Mouse (Mus musculus): Measurements from ENCODE around the gene Polr2e. TPM values are rescaled to one million over a fixed set of nuclear protein-coding genes. Genes with fewer than 3 reads are reported as not detected.

Polr2e gene
- polyA plus RNA-seq, 2 experiments, result 247 to 350 TPM

DNA sequence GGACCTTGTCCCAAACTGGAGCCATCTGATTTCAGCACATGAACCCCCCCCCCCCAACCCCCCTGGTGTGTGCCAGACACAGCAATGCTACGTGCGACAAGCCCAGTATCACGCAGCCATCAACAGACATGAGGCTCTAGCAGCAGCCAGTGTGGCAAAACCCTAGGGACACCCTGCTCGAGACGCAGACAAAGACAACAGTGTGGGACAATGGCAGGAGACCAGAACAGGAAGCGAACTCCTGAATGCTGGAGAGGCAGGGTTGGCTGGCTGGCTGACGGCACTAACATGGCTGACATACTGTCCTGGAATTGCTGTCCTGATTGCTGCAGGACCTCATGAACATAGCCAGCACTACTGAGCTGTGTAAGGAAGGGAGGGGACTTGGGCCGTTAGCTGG is 4.4 kb downstream of the Polr2e start:
- WGBS, result 81% methylated on average over 8 of the region's 8 CpGs
- Histone ChIP-seq H3K27ac (replicated peaks; ENCODE audit: low read depth, low read length) (no peak overlapping the region), H3K4me3 (replicated peaks; ENCODE audit: low read length) (no peak overlapping the region), H3K4me1 (ENCODE audit: control insufficient read depth, insufficient read depth, low read length) (peaks cover 10% of the 10 kb centered on the region), H3K9me3 (ENCODE audit: control insufficient read depth, low read length) (no peaks in the 10 kb centered on the region), H3K27me3 (ENCODE audit: control insufficient read depth, insufficient read depth, low read length) (no peaks in the 10 kb centered on the region), H3K36me3 (ENCODE audit: control insufficient read depth, insufficient read depth, low read length) (peaks cover 41% of the 10 kb centered on the region), H3K4me2 (replicated peaks; ENCODE audit: low read depth, low read length, severe bottlenecking) (no peak overlapping the region), H3K9ac (ENCODE audit: low read depth, low read length, severe bottlenecking) (no peak overlapping the region)
- DNase-seq (ENCODE audit: low spot score) (no peak), ATAC-seq (ENCODE audit: low FRiP score, low read depth) (no peak)
- no peak for TF ChIP-seq POLR2A (IDR thresholded peaks at IDR 0.05; ENCODE audit: borderline replicate concordance, extremely low read depth, insufficient read depth, insufficient read length)

DNA sequence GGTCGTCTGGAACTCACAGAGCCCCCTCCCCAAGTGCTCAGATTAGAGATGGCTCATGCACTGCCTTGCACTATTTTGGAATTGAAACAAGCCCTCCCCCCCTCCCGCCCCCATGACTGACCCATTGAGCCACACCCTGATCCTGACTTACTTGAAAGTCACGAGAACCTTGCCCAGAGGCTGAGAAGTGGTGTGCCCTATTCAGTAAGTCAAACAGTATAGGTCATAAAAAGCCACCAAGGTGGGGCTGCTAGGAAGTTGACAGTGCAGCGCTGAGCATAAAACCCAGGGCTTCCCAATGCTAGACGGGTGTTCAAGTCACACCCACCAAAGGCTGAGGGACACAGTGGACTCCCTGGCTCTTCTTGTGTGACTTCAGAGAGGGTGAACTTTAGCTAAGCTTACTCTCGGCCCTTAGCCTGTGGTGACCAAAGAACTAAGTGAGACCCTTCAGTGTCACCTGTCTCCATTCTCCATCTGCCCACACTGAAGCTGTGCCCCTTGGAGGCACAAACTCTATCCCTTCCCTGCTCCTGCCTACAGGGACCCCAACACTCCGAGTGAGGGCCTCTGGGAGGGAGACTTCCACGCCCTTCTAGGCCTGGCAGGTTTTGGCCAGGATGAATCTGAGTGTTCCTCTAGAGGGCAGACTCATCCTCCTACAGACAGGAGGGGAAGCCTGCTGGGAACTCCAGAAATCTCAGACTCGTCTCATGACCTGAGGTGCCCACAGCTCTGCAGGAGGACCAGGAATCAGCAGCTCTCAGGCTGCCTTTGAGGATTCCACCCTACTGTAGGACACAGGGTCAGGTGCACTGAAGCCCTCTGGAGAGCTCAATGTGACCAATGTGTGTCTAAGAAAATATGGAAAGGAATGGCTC is 5.8 kb downstream of the Polr2e start:
- H3K9ac ChIP-seq (ENCODE audit: low read depth, low read length, severe bottlenecking), result no peak overlapping the region
- no peak for DNase-seq (ENCODE audit: low spot score)
- TF ChIP-seq POLR2A (IDR thresholded peaks at IDR 0.05; ENCODE audit: borderline replicate concordance, extremely low read depth, insufficient read depth, insufficient read length), result no peak
- H3K4me2 ChIP-seq (replicated peaks; ENCODE audit: low read depth, low read length, severe bottlenecking), result no peak overlapping the region
- no peak overlapping the region for H3K4me3 ChIP-seq (replicated peaks; ENCODE audit: low read length)
- H3K27ac ChIP-seq (replicated peaks; ENCODE audit: low read depth, low read length), result no peak overlapping the region
- 34% methylated on average over 9 of the region's 9 CpGs for WGBS
- ATAC-seq (ENCODE audit: low FRiP score, low read depth), result peak; percentile 37; the same call in 1 of the 2 replicates
- no peaks in the 10 kb centered on the region for H3K27me3 ChIP-seq (ENCODE audit: control insufficient read depth, insufficient read depth, low read length)
- H3K9me3 ChIP-seq (ENCODE audit: control insufficient read depth, low read length), result no peaks in the 10 kb centered on the region
- peaks cover 41% of the 10 kb centered on the region for H3K36me3 ChIP-seq (ENCODE audit: control insufficient read depth, insufficient read depth, low read length)
- H3K4me1 ChIP-seq (ENCODE audit: control insufficient read depth, insufficient read depth, low read length), result peaks cover 9% of the 10 kb centered on the region

DNA sequence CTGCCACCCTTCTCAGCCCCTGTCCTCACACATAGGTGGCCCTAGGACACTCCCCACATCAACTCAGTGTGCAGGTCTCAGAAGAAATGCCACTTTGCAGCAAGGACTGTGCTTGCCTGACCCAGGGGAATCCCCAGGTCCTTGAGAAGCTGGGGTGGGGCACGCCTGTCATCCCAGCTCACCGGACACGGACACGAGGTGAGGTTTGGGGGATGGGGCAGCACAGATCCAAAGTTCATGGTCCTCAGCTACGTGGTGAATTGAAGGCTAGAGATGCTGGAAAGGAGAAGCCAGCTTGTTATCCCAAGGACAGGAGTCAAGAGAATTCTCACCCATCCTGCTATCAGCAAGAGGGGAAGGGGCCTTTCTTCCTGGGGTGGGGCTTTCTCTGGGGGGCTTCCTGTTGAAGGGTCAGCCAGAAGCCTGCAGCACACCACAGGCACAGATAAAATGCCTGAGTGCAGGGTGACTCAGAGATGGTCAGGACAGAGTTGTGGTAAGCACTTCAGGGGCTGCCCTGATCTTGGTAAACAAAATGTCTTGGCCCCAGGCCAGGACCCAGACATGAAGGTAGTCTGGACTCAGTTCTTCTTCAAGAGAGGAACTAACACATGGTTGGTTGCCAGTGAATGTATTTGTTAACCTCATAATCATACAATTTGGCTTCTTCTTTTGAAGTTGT is 6.7 kb downstream of the Polr2e start:
- Histone ChIP-seq H3K27ac (replicated peaks; ENCODE audit: low read depth, low read length) (no peak overlapping the region), H3K4me1 (ENCODE audit: control insufficient read depth, insufficient read depth, low read length) (peaks cover 1% of the 10 kb centered on the region; the same call in 1 of the 2 replicates), H3K9ac (ENCODE audit: low read depth, low read length, severe bottlenecking) (no peak overlapping the region), H3K36me3 (ENCODE audit: control insufficient read depth, insufficient read depth, low read length) (peaks cover 36% of the 10 kb centered on the region), H3K27me3 (ENCODE audit: control insufficient read depth, insufficient read depth, low read length) (no peaks in the 10 kb centered on the region), H3K4me2 (replicated peaks; ENCODE audit: low read depth, low read length, severe bottlenecking) (no peak overlapping the region), H3K9me3 (ENCODE audit: control insufficient read depth, low read length) (no peaks in the 10 kb centered on the region), H3K4me3 (replicated peaks; ENCODE audit: low read length) (no peak overlapping the region)
- 62% methylated on average over 5 of the region's 5 CpGs for WGBS
- DNase-seq (ENCODE audit: low spot score) (no peak), ATAC-seq (ENCODE audit: low FRiP score, low read depth) (no peak)
- no peak for TF ChIP-seq POLR2A (IDR thresholded peaks at IDR 0.05; ENCODE audit: borderline replicate concordance, extremely low read depth, insufficient read depth, insufficient read length)

DNA sequence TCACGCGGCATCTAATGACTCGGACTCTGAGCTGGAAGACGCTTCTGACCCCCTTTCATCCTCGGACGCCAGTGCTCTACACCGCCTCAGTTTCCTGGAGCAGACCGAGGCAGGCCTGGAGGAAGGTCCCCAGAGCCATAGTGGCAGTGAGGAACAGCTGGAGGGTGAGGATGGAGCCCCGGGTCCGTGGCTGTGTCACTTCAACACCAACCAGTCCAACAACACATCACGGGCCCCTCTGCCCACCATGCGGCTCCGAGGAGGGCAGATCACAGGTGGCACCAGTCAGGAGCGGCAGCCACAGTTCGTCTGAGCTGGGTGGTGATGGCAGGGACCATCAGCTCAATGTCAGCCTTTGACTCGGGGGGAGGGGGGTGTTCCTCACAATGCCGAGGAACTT is 8.9 kb downstream of the Polr2e start:
- no peaks in the 10 kb centered on the region for H3K27me3 ChIP-seq (ENCODE audit: control insufficient read depth, insufficient read depth, low read length)
- no peak overlapping the region for H3K4me3 ChIP-seq (replicated peaks; ENCODE audit: low read length)
- no peaks in the 10 kb centered on the region for H3K4me1 ChIP-seq (ENCODE audit: control insufficient read depth, insufficient read depth, low read length)
- H3K36me3 ChIP-seq (ENCODE audit: control insufficient read depth, insufficient read depth, low read length), result peaks cover 14% of the 10 kb centered on the region
- 79% methylated on average over 17 of the region's 17 CpGs for WGBS
- TF ChIP-seq POLR2A (IDR thresholded peaks at IDR 0.05; ENCODE audit: borderline replicate concordance, extremely low read depth, insufficient read depth, insufficient read length), result no peak
- ATAC-seq (ENCODE audit: low FRiP score, low read depth), result no peak
- H3K9me3 ChIP-seq (ENCODE audit: control insufficient read depth, low read length), result no peaks in the 10 kb centered on the region
- H3K9ac ChIP-seq (ENCODE audit: low read depth, low read length, severe bottlenecking), result no peak overlapping the region
- H3K4me2 ChIP-seq (replicated peaks; ENCODE audit: low read depth, low read length, severe bottlenecking), result no peak overlapping the region
- no peak overlapping the region for H3K27ac ChIP-seq (replicated peaks; ENCODE audit: low read depth, low read length)
- no peak for DNase-seq (ENCODE audit: low spot score)

DNA sequence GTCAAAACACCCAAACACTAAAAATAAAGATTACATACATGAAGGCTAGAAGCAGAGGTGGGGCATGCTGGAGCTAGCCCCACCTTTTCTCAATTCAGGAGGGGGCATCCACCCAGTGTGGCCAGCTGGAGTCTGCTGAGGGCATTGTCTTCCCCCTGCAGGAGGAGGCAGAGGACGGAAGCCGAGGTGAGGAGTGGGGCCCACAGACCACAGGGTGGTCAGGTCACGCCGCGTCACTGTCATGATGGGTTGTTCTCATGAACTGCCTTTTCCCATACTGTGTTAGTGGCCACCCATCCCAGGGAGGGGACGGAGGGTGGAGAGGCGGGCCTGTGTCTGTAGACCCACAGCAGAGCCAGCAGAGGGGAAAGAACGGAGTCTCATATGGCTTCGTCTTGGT is 9.4 kb downstream of the Polr2e start:
- Histone ChIP-seq H3K27me3 (ENCODE audit: control insufficient read depth, insufficient read depth, low read length) (no peaks in the 10 kb centered on the region), H3K4me1 (ENCODE audit: control insufficient read depth, insufficient read depth, low read length) (no peaks in the 10 kb centered on the region), H3K9ac (ENCODE audit: low read depth, low read length, severe bottlenecking) (no peak overlapping the region), H3K9me3 (ENCODE audit: control insufficient read depth, low read length) (no peaks in the 10 kb centered on the region), H3K36me3 (ENCODE audit: control insufficient read depth, insufficient read depth, low read length) (peaks cover 8% of the 10 kb centered on the region), H3K4me2 (replicated peaks; ENCODE audit: low read depth, low read length, severe bottlenecking) (no peak overlapping the region), H3K27ac (replicated peaks; ENCODE audit: low read depth, low read length) (no peak overlapping the region), H3K4me3 (replicated peaks; ENCODE audit: low read length) (no peak overlapping the region)
- no peak for TF ChIP-seq POLR2A (IDR thresholded peaks at IDR 0.05; ENCODE audit: borderline replicate concordance, extremely low read depth, insufficient read depth, insufficient read length)
- ATAC-seq (ENCODE audit: low FRiP score, low read depth) (no peak), DNase-seq (ENCODE audit: low spot score) (no peak)
- 86% methylated on average over 9 of the region's 9 CpGs for WGBS
